ENCODE assay signal across 19 mouse cellular contexts in the genomic region with DNA sequence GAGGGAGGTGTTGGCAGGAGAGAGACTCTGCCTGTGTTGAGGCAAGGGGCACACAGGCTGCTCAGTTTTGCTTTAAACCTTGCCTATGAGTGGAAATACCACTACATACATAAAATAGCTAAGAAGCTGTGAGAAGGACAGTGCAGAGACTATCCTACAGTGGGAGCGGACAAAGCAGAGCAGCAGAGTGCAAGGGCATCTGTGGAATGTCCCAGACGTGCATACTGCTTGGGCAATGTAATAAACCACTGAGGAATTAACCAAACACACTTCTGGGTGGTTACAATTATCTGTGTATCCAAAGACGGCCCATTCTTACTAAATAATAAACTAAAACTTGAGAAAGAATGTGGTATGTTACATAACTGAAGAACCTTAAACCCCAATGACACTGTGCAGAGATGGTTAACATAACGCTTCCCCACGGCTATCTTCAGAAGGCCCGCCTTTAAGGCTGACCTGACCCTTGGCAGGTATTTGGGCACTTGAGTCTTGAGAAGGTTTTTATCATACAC. TPM values are rescaled to one million over a fixed set of nuclear protein-coding genes. Genes with fewer than 3 reads are reported as not detected.
DNase-seq lines count a peak whose midpoint lies in the region; ATAC-seq and TF ChIP-seq lines count a peak whose summit lies in the region.
"Had no signal": no experiment of that assay in that cellular context is flagged by ENCODE, and none has a peak within 500 bp of the region (broad histone marks: within the 10 kb centered on the region; RNA-seq: fewer than 3 reads in every experiment).

No protein-coding gene starts in this region.

- no peak for ATAC-seq in heart, embryonic 12.5 days (ENCODE audit: insufficient number of reproducible peaks, low FRiP score)
- ATAC-seq in granulocyte monocyte progenitor cell, adult 5-6 weeks (replicated peaks; ENCODE audit: poor library complexity, severe bottlenecking) = peak; percentile 43
- ATAC-seq: inflammation-experienced regulatory T-cells, adult 6 months; midbrain, embryonic 13.5 days had no signal

- no peak for DNase-seq in heart, adult 11 months
- no peak for DNase-seq in layer of hippocampus, adult 2 months (ENCODE audit: low spot score in 2 of 2)
- DNase-seq in layer of hippocampus, postnatal 10 days (ENCODE audit: low spot score in 2 of 2) = no peak
- DNase-seq in ES-E14 (ENCODE audit: low read depth, low spot score) = no peak
- DNase-seq in spleen, postnatal 14 days (ENCODE audit: low spot score in 2 of 2) = no peak
- no peak for DNase-seq in embryo, embryonic 10 days (ENCODE audit: low spot score)
- DNase-seq: gastrocnemius, postnatal 14 days; kidney, postnatal 10 days; lung, adult 18-20 months; lung, postnatal 4 days; right cerebral cortex, postnatal 4 days; thymus, postnatal 4 days had no signal

- H3K4me3 ChIP-seq in heart, embryonic 12.5 days = no peak overlapping the region
- no peak overlapping the region for H3K4me3 ChIP-seq in layer of hippocampus, adult 2 months
- H3K4me3 ChIP-seq in ES-E14 (ENCODE audit: insufficient read depth in 1 of 2, low read depth in 1 of 2, low read length in 2 of 2, poor library complexity in 1 of 2, severe bottlenecking in 1 of 2) = no peak overlapping the region
- H3K4me3 ChIP-seq: midbrain, embryonic 13.5 days; myocyte; neural tube, embryonic 15.5 days had no signal

- no peak for TF ChIP-seq CTCF in layer of hippocampus, adult 2 months (conservative IDR thresholded peaks at IDR 0.05)

- H3K9ac ChIP-seq in heart, embryonic 12.5 days = 0 out of 2 replicates have a peak overlapping the region, but pooled peaks have one; percentile 20
- H3K9ac ChIP-seq in ES-E14 (ENCODE audit: insufficient read depth, low read depth, low read length, poor library complexity, severe bottlenecking) = no peak overlapping the region
- H3K9ac ChIP-seq: midbrain, embryonic 13.5 days; neural tube, embryonic 15.5 days had no signal

- H3K4me2 ChIP-seq in heart, embryonic 12.5 days = no peak overlapping the region
- H3K4me2 ChIP-seq: midbrain, embryonic 13.5 days; neural tube, embryonic 15.5 days had no signal

- H3K9me3 ChIP-seq in heart, embryonic 12.5 days (replicated peaks) = no peaks in the 10 kb centered on the region
- no peaks in the 10 kb centered on the region for H3K9me3 ChIP-seq in ES-E14 (ENCODE audit: control insufficient read depth, insufficient read depth, low read depth, low read length)
- H3K9me3 ChIP-seq: G1E; midbrain, embryonic 13.5 days; neural tube, embryonic 15.5 days had no signal

- H3K4me1 ChIP-seq in heart, embryonic 12.5 days (replicated peaks) = peaks cover 53% of the 10 kb centered on the region
- peaks cover 9 to 41% of the 10 kb centered on the region in 2 experiments; a peak in 2 of 4 replicates for H3K4me1 ChIP-seq in ES-E14 (ENCODE audit: control insufficient read depth in 2 of 2, insufficient read depth in 2 of 2, low read length in 2 of 2, poor library complexity in 1 of 2)

- no peaks in the 10 kb centered on the region for H3K27me3 ChIP-seq in heart, embryonic 12.5 days (replicated peaks)
- H3K27me3 ChIP-seq: midbrain, embryonic 13.5 days; neural tube, embryonic 15.5 days had no signal

- in situ Hi-C loops in ES-E14 (cut with MboI; ENCODE audit: low sequenced_read_pairs in 2 of 2, unreplicated experiment in 2 of 2) = no loop called here

- peak overlapping the region; percentile 69 for H3K27ac ChIP-seq in heart, embryonic 12.5 days (ENCODE audit: poor library complexity, severe bottlenecking)
- peak overlapping the region; percentile 11; the same call in 1 of the 2 replicates for H3K27ac ChIP-seq in layer of hippocampus, adult 2 months
- peak overlapping the region; percentile 17; the same call in 1 of the 2 replicates for H3K27ac ChIP-seq in ES-E14 (ENCODE audit: insufficient read depth, low read depth, low read length, poor library complexity, severe bottlenecking)
- H3K27ac ChIP-seq: midbrain, embryonic 13.5 days; neural tube, embryonic 15.5 days had no signal

- peaks cover 60% of the 10 kb centered on the region for H3K36me3 ChIP-seq in heart, embryonic 12.5 days
- peaks cover 78% of the 10 kb centered on the region for H3K36me3 ChIP-seq in ES-E14 (ENCODE audit: control insufficient read depth, insufficient read depth, low read length, poor library complexity, severe bottlenecking)

- 74% methylated on average over 6 of the region's 6 CpGs for WGBS in heart, embryonic 12.5 days

TF ChIP-seq in ES-E14, 5 proteins besides CTCF, POLR2A, EP300 and RAD21:
- TF ChIP-seq MAFK (IDR thresholded peaks at IDR 0.05; ENCODE audit: insufficient read depth, low read depth, low read length) (no peak), ZC3H11A (IDR thresholded peaks at IDR 0.05; ENCODE audit: borderline replicate concordance, low read depth, low read length) (no peak), HCFC1 (IDR thresholded peaks at IDR 0.05; ENCODE audit: borderline replicate concordance, insufficient read depth, low read length) (no peak), CHD2 (IDR thresholded peaks at IDR 0.05; ENCODE audit: low read depth, low read length) (no peak), ZNF384 (IDR thresholded peaks at IDR 0.05; ENCODE audit: low read depth, low read length) (no peak)

RNA-seq across cellular contexts. Expression of gene Ywhag, which starts 18.3 kb away (rescaled TPM):
- polyA plus RNA-seq in heart, embryonic 12.5 days (2016; fragmentation: Nextera tagmentation; extraction: Ambion mirVana) = 214 and 222 TPM in 2 replicates
- total RNA-seq in layer of hippocampus, adult 2 months (2021) = 1,000 to 10,000 TPM; 1,218 to 1,292 TPM
- total RNA-seq in layer of hippocampus, postnatal 10 days (2021) = 1,000 to 10,000 TPM; 1,571 to 1,708 TPM
- total RNA-seq in ES-E14 (2012; rRNA removed) = 109 and 176 TPM in 2 replicates
- 97.2 and 120 TPM in 2 replicates for total RNA-seq in granulocyte monocyte progenitor cell, adult 5-6 weeks (2014; fragmentation: Nextera tagmentation)
- 92.2 and 107 TPM in 2 replicates for total RNA-seq in granulocyte monocyte progenitor cell, adult 5-6 weeks (2017)

RNA-seq across cellular contexts. Expression of gene Hspb1, which starts 28.4 kb away (rescaled TPM):
- polyA plus RNA-seq in heart, embryonic 12.5 days (2016; fragmentation: Nextera tagmentation; extraction: Ambion mirVana) = 916 and 1,021 TPM in 2 replicates
- total RNA-seq in layer of hippocampus, adult 2 months (2021) = 10 to 100 TPM; 15.4 to 16.8 TPM
- 1 to 10 TPM; 4.2 to 6.1 TPM for total RNA-seq in layer of hippocampus, postnatal 10 days (2021)
- total RNA-seq in ES-E14 (2012; rRNA removed) = 630 and 878 TPM in 2 replicates
- not detected in 2 replicates for total RNA-seq in granulocyte monocyte progenitor cell, adult 5-6 weeks (2014; fragmentation: Nextera tagmentation)
- not detected in 2 replicates for total RNA-seq in granulocyte monocyte progenitor cell, adult 5-6 weeks (2017)
- total RNA-seq: G1E had no signal
- polyA plus RNA-seq: G1E had no signal

RNA-seq across cellular contexts. Expression of gene Ssc4d, which starts 58.2 kb away (rescaled TPM):
- polyA plus RNA-seq in heart, embryonic 12.5 days (2016; fragmentation: Nextera tagmentation; extraction: Ambion mirVana) = 0.70 and 1.6 TPM in 2 replicates
- 1 to 10 TPM; 1.4 to 1.9 TPM for total RNA-seq in layer of hippocampus, adult 2 months (2021)
- total RNA-seq in layer of hippocampus, postnatal 10 days (2021) = 1 to 10 TPM; 2.1 to 2.3 TPM
- total RNA-seq in ES-E14 (2012; rRNA removed) = 10.9 and 11.0 TPM in 2 replicates
- 1.8 and 5.0 TPM in 2 replicates for total RNA-seq in granulocyte monocyte progenitor cell, adult 5-6 weeks (2014; fragmentation: Nextera tagmentation)
- 0.90 TPM in 1 of 2 replicates, not detected in the other for total RNA-seq in granulocyte monocyte progenitor cell, adult 5-6 weeks (2017)

Comparison
In these comparisons a context has a peak if more than half of its experiments do, and no peak if none do; other contexts are left out.
1. H3K27ac ChIP-seq: peak in every context shown above with its lines; median percentile 69 in heart, embryonic 12.5 days; 17 in ES-E14; 11 in layer of hippocampus, adult 2 months.
2. RNA of gene Hspb1, which starts 28.4 kb away (total RNA-seq): 630 to 878 TPM in ES-E14; 15.4 to 16.8 TPM in layer of hippocampus, adult 2 months, 4.2 to 6.1 TPM in layer of hippocampus, postnatal 10 days and not detected in granulocyte monocyte progenitor cell, adult 5-6 weeks; every median in the first group is over 10 times any median in the second.